Mouse (Mus musculus) hindbrain, embryonic 16.5 days (tissue): Measurements from ENCODE around the gene Ap5z1. TPM values are rescaled to one million over a fixed set of nuclear protein-coding genes. Genes with fewer than 3 reads are reported as not detected.

Source experiments
- ATAC-seq: fragments of 200-750 bp; cut with Nextera tagmentation; 2 replicates; pipeline ENCODE4 v1.8.0; 2017; ENCODE audit warnings: moderate TSS enrichment, moderate library complexity
- H3K27ac ChIP-seq: fragments of 300-500 bp; sonication (generic); 2 replicates; pipeline ENCODE4 v1.5.1; 2014; ENCODE audit warnings: low read depth, mild to moderate bottlenecking, control low read depth, low read length, moderate library complexity
- H3K27me3 ChIP-seq: fragments of 300-500 bp; sonication (generic); replicated peaks from 2 replicates; pipeline ENCODE4 v1.6.1; 2014; ENCODE audit warnings: low read length; ENCODE audit not compliant: control insufficient read depth, insufficient read depth
- H3K36me3 ChIP-seq: fragments of 300-500 bp; sonication (generic); 2 replicates; pipeline ENCODE4 v1.6.1; 2014; ENCODE audit warnings: mild to moderate bottlenecking, low read length, moderate library complexity, mixed read lengths; ENCODE audit not compliant: control insufficient read depth, insufficient read depth
- H3K4me1 ChIP-seq: fragments of 300-500 bp; sonication (generic); 2 replicates; pipeline ENCODE4 v1.6.1; 2014; ENCODE audit warnings: low read depth, low read length; ENCODE audit not compliant: control insufficient read depth, insufficient read depth
- H3K4me2 ChIP-seq: fragments of 300-500 bp; sonication (generic); 2 replicates; pipeline ENCODE4 v1.6.1; 2014; ENCODE audit warnings: mild to moderate bottlenecking, low read length, control low read depth, moderate library complexity
- H3K4me3 ChIP-seq: fragments of 300-500 bp; sonication (generic); 2 replicates; pipeline ENCODE4 v1.5.1; 2014; ENCODE audit warnings: mild to moderate bottlenecking, low read length, control low read depth, moderate library complexity
- H3K9ac ChIP-seq: fragments of 300-500 bp; sonication (generic); 2 replicates; pipeline ENCODE4 v1.6.1; 2014; ENCODE audit warnings: low read depth, mild to moderate bottlenecking, control low read depth, low read length, moderate library complexity
- H3K9me3 ChIP-seq: fragments of 300-500 bp; sonication (generic); 2 replicates; pipeline ENCODE4 v1.6.1; 2014; ENCODE audit warnings: mild to moderate bottlenecking, low read length, moderate library complexity; ENCODE audit not compliant: control insufficient read depth
- WGBS: fragments of 180-500 bp; shearing (Covaris S2); extraction: QIAGEN DNeasy Blood & Tissue Kit; methylation state at CpG from one replicate; pipeline ENCODE4 v1.1.7; 2014; 5-methylcytosine and 5-hydroxymethylcytosine counted together
- polyA plus RNA-seq: library from polyadenylated mRNA; unstranded; fragments of >200 nt; fragmentation: Nextera tagmentation; extraction: Ambion mirVana; gene quantifications from 2 replicates; pipeline ENCODE4 v1.2.1, GENCODE M21; 2015

Ap5z1 gene
- polyA plus RNA-seq, 1 experiment from 2014 or later: 12.3 TPM

DNA sequence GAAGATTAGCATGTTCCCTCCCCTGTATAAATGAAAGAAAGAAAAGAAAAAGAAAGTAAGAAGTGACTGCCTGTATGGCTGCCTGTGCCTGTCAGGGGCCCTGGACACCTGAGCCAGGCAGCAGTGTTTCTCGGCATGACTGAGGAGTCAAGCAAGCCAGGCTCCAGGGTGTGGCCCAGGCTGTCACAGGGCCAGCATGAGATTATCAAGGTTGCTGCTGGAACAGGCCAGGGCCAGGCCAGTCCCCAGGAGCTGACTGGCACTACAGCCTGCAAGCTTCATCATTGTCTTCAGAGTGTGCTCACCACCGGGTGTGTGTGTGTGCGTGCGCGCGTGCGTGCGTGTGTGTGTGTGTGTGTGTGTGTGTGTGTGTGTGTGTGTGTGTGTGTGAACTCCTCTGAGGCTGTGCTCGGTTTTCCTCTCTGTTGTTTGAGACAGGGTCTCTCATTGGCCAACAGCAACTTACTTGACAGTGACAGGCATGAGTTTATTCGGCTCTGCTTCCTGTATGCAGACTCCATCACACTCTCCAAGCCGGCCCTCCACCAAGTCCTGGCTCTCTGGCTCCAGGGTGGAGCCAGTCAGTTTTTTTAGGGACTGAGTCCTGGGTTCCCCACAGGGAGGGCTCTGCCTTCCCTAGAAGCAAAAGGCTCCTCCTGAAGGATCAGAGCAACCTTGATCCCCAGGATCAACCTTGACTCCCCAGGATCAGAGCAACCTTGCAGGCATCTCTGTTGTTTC is 18.8 kb upstream of the Ap5z1 start:
- Histone ChIP-seq H3K9ac (no peak overlapping the region), H3K4me3 (no peak overlapping the region), H3K9me3 (no peaks in the 10 kb centered on the region), H3K27me3 (no peaks in the 10 kb centered on the region), H3K4me1 (peaks cover 26% of the 10 kb centered on the region), H3K27ac (no peak overlapping the region; the same call in 1 of the 2 replicates), H3K36me3 (no peaks in the 10 kb centered on the region), H3K4me2 (no peak overlapping the region)
- no peak for ATAC-seq
- WGBS: 20% methylated on average over 4 of the region's 11 CpGs

DNA sequence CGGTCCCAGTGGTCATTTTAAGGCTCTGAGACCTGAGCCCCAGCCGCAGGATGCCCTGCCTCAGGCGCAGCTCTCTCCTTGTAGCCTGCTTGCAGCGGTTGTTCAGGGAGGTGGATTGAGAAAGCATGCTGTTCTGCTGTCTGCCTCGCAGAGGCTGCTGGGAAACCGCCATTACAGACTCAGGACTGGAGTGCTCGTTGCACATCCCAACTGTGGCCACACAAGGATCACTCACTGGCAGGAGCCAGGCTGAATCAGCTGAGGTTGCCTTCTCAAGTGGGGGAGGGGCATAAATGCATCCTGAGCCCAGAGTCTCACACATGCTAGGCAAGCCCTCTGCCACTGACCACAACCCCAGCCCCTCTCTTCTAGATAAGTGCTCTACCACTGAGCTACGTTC is 18.0 kb upstream of the Ap5z1 start:
- no peaks in the 10 kb centered on the region for H3K9me3 ChIP-seq
- 35% methylated on average over 8 of the region's 8 CpGs for WGBS
- no peak overlapping the region for H3K9ac ChIP-seq
- H3K36me3 ChIP-seq: no peaks in the 10 kb centered on the region; the same call in 1 of the 2 replicates
- no peak overlapping the region for H3K4me2 ChIP-seq
- peaks cover 19% of the 10 kb centered on the region for H3K4me1 ChIP-seq
- no peak overlapping the region for H3K4me3 ChIP-seq
- H3K27ac ChIP-seq: no peak overlapping the region
- no peak for ATAC-seq
- H3K27me3 ChIP-seq: no peaks in the 10 kb centered on the region

DNA sequence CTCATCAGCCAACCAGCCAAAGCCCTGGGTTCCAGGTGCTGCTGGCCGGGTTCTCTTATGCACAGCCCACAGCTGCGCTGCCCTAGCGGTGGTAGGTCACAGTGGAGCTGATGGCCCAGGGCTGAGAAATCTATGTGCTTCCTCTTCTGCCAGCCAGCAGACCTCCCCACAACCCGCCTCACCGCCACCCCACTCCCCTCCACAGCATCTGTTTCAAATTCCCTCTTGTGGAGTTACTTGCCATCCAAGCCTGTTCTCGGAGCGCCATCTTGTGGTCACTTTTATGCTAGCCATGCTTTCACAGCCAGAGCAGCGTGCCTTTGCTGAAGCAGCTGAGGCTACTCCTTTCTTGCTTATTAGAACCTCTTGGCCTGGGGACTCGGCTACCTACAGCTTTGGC is 15.7 kb upstream of the Ap5z1 start:
- H3K9me3 ChIP-seq: no peaks in the 10 kb centered on the region
- H3K4me1 ChIP-seq: peaks cover 11% of the 10 kb centered on the region
- peak overlapping the region; percentile 40 for H3K9ac ChIP-seq
- WGBS: 6% methylated on average over 9 of the region's 9 CpGs
- H3K4me3 ChIP-seq: no peak overlapping the region
- H3K27ac ChIP-seq: peak overlapping the region; percentile 58; the same call in 1 of the 2 replicates
- ATAC-seq: peak; percentile 70
- no peaks in the 10 kb centered on the region for H3K27me3 ChIP-seq
- H3K4me2 ChIP-seq: peak overlapping the region; percentile 27; the same call in 1 of the 2 replicates
- peaks cover 4% of the 10 kb centered on the region; the same call in 1 of the 2 replicates for H3K36me3 ChIP-seq

DNA sequence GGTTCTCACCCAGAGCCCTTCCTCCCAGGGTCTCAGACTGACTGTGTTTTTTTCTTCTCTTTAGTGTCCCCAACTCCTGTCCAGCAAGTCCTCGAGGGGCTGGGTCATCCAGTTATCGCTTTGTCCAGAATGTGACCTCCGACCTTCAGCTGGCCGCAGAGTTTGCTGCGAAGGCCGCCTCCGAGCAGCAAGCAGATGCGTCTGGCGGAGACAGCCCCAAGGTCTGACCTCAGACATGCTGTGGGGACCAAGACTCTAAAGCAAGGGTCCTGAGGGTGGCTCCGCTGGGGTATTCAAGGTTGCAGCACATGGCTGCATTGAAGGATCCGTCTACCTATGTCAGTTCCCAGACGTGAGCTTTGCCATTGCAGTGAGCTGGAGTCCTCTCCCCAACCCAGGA is 15.1 kb upstream of the Ap5z1 start:
- no peak for ATAC-seq
- peaks cover 11% of the 10 kb centered on the region for H3K4me1 ChIP-seq
- H3K27me3 ChIP-seq: no peaks in the 10 kb centered on the region
- no peak overlapping the region for H3K4me2 ChIP-seq
- H3K4me3 ChIP-seq: no peak overlapping the region
- no peak overlapping the region for H3K9ac ChIP-seq
- 73% methylated on average over 12 of the region's 12 CpGs for WGBS
- no peak overlapping the region for H3K27ac ChIP-seq
- H3K9me3 ChIP-seq: no peaks in the 10 kb centered on the region
- peaks cover 7% of the 10 kb centered on the region for H3K36me3 ChIP-seq

DNA sequence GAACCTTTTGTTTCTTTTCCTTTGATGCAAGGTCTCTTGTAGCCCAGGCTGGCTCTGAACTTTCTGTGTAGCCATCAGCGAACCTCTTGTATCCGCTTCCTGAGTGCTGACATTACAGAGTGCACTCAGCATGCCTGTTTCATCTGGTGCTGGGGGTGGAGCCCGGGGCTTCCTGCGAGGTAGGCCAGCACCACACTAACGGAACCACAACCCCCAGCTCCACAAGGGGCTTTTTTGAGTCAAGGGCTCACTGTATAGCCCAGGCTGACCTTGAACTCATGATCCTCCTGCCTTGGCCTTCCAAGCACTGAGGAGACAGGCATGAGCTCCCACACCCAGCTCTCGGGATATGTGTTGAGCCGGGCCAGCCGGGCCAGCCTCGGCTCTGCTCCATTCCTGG is 12.9 kb upstream of the Ap5z1 start:
- H3K4me2 ChIP-seq: no peak overlapping the region
- H3K4me3 ChIP-seq: no peak overlapping the region
- peaks cover 5% of the 10 kb centered on the region for H3K4me1 ChIP-seq
- no peak for ATAC-seq
- no peaks in the 10 kb centered on the region for H3K27me3 ChIP-seq
- H3K9ac ChIP-seq: no peak overlapping the region
- H3K9me3 ChIP-seq: no peaks in the 10 kb centered on the region
- WGBS: 86% methylated on average over 9 of the region's 9 CpGs
- H3K36me3 ChIP-seq: peaks cover 22% of the 10 kb centered on the region
- no peak overlapping the region for H3K27ac ChIP-seq

DNA sequence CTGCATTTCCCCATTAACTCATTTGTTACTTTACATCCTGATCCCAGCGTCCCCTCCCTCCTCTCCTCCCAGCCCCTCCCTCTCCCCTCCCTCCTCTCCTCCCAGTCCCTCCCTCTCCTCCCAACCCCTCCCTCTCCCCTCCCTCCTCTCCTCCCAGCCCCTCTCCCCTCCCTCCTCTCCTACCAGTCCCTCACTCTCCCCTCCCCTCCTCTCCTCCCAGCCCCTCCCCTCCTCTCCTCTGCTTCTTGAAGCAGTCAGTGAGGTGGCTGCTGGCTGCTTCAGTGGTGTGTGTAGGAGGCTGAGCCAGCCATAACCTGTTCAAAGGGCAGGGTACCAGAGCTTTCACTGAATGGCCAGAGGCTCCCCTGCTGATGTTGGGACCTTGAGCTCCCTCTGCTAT is 12.0 kb upstream of the Ap5z1 start:
- Histone ChIP-seq H3K4me1 (peaks cover 5% of the 10 kb centered on the region), H3K27ac (no peak overlapping the region), H3K4me3 (no peak overlapping the region), H3K9ac (no peak overlapping the region), H3K4me2 (no peak overlapping the region), H3K27me3 (no peaks in the 10 kb centered on the region), H3K9me3 (no peaks in the 10 kb centered on the region), H3K36me3 (peaks cover 26% of the 10 kb centered on the region)
- 7% methylated on average over 1 of the region's 1 CpGs for WGBS
- no peak for ATAC-seq

DNA sequence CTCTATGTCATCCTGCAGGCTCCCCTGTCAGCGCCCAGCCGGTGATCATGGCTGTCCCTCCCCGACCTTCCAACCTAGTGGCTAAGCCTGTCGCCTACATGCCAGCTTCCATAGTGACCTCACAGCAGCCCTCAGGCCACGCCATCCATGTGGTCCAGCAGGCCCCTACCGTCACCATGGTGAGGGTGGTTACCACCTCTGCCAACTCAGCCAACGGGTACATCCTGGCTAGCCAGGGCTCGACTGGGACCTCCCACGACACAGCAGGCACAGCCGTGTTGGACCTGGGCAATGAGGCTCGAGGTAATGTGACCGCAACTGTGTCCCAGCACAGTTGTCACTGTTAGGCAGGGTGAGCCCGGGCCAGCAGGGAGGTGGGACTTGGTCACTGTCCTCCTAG is 10.0 kb upstream of the Ap5z1 start:
- WGBS: 92% methylated on average over 13 of the region's 13 CpGs

DNA sequence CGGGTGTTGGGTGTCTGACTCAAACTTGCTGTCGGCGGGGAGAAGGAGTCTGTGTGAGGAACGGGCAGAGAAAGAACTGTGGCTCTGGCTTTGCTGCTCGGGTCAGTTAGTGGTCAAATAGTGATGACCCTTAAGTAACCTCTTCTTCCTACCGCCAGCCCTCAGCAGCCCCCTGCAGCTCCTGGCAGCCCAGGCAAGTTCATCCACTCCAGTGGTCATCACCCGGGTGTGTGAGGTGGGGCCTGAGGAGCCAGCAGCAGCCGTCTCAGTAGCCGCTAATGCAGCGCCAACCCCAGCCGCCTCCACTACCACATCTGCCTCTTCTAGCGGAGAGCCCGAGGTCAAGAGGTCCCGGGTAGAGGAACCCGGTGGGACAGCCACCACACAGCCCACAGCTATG is 7.4 kb upstream of the Ap5z1 start:
- ATAC-seq: no peak
- Histone ChIP-seq H3K27me3 (no peaks in the 10 kb centered on the region), H3K9me3 (no peaks in the 10 kb centered on the region), H3K9ac (no peak overlapping the region), H3K4me3 (no peak overlapping the region), H3K4me2 (no peak overlapping the region), H3K4me1 (no peaks in the 10 kb centered on the region), H3K36me3 (peaks cover 36% of the 10 kb centered on the region), H3K27ac (no peak overlapping the region)
- 53% methylated on average over 15 of the region's 15 CpGs for WGBS

More for the DNA sequence above, 10.0 kb upstream of the Ap5z1 start:
- no peak overlapping the region for H3K27ac ChIP-seq
- no peaks in the 10 kb centered on the region for H3K4me1 ChIP-seq
- no peaks in the 10 kb centered on the region for H3K9me3 ChIP-seq
- H3K27me3 ChIP-seq: no peaks in the 10 kb centered on the region
- no peak overlapping the region for H3K4me2 ChIP-seq
- ATAC-seq: no peak
- no peak overlapping the region for H3K9ac ChIP-seq
- no peak overlapping the region for H3K4me3 ChIP-seq
- H3K36me3 ChIP-seq: peaks cover 33% of the 10 kb centered on the region

DNA sequence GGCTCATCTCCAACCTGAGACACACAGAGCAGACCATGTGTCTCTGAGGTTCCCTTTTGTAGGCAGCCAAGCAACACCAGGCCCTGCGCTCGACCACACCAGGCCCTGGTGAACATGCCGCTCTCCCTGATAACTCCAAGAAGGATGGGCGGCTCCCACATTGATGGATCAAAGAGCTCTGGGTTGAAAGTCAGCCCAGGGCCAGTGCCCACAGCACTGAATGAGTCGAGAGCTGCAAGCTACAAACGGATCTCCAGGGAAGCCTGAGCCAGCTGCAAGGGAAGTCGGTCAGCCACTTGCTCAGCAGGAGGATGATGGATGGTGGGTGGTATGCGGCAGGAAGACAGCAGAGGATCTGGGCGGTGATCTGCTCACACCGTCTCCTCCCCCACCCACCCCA is 6.4 kb upstream of the Ap5z1 start:
- H3K9me3 ChIP-seq: no peaks in the 10 kb centered on the region
- H3K4me2 ChIP-seq: no peak overlapping the region
- no peaks in the 10 kb centered on the region for H3K4me1 ChIP-seq
- H3K9ac ChIP-seq: no peak overlapping the region
- ATAC-seq: no peak
- 51% methylated on average over 10 of the region's 10 CpGs for WGBS
- H3K36me3 ChIP-seq: peaks cover 39% of the 10 kb centered on the region
- H3K27me3 ChIP-seq: no peaks in the 10 kb centered on the region
- no peak overlapping the region for H3K27ac ChIP-seq
- no peak overlapping the region for H3K4me3 ChIP-seq
